Mouse (Mus musculus): ENCODE results near the gene Tpgs1. TPM values are rescaled to one million over a fixed set of nuclear protein-coding genes. Genes with fewer than 3 reads are reported as not detected.
A peak's percentile ranks its signal among the peaks of the same experiment; 100 is the strongest.

Tpgs1 gene
- 62.4 and 72.3 TPM in 2 replicates for polyA plus RNA-seq (2016; fragmentation: Nextera tagmentation; extraction: Ambion mirVana)

DNA sequence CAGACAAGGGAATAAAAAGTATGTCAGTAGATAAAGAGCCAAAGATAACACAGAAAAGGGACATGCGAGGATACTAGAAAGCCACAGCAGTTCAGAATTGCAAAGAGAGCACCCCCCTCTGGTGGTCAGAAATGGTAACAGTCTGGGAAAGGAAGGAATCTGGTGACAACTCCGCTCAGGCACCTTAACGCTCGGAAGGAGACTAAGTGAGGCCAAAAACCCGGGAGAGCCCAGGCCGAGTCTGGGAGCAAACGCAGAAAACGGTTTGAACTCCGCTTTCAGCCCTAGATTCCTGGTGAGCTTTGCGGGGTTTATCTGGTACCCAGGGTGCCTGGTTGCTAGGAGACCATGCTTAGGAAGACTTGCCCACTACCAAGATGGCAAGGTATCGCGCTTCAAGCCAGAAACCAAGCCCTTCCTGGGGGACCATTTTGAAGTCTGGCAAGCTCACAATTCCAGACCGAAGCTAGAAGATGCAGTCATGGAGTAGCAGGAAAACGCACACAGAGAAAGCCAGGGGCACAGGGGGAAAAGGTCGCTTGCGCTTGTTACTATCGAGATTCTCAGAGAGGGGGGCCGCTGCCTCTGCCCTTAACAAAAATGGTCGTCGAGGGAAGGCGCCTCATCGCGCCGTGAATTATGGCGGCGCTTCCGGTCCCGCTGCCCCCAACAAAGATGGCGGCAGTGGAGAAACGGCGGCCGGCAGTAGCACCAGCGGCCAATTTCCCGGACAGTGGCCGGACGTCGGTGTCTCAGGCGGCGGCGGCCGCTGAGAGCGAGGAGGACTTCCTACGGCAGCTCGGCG lies at the start of gene Tpgs1:
TSS of gene Tpgs1 (plus strand) at position 599 of the 805 bp plus-strand sequence.
- Histone ChIP-seq H3K9ac (replicated peaks) (peak within 1 kb of the TSS; percentile 84), H3K9me3 (no peaks in the 10 kb centered on the region), H3K4me2 (replicated peaks) (peak within 1 kb of the TSS; percentile 89), H3K4me3 (peak within 1 kb of the TSS; percentile 95), H3K27me3 (no peaks in the 10 kb centered on the region), H3K36me3 (peaks cover 5% of the 10 kb centered on the region; the same call in 1 of the 2 replicates), H3K27ac (replicated peaks) (peak within 1 kb of the TSS; percentile 97), H3K4me1 (peaks cover 28% of the 10 kb centered on the region)
- WGBS: under 1% methylated on average over 45 of the region's 45 CpGs
- ATAC-seq (ENCODE audit: low FRiP score, low read depth): peak; percentile 72

GRCm38 (mm10) chr10:79623950-79624349 lies 45.2 kb upstream of the Tpgs1 start:
- Histone ChIP-seq H3K27ac (replicated peaks) (no peak overlapping the region), H3K4me1 (no peaks in the 10 kb centered on the region)
- WGBS: 68% methylated on average over 12 of the region's 12 CpGs

GRCm38 (mm10) chr10:79625398-79625797 lies 43.8 kb upstream of the Tpgs1 start:
- Histone ChIP-seq H3K9me3 (no peaks in the 10 kb centered on the region), H3K4me3 (no peak overlapping the region), H3K4me2 (replicated peaks) (no peak overlapping the region), H3K9ac (replicated peaks) (no peak overlapping the region), H3K27ac (replicated peaks) (no peak overlapping the region), H3K4me1 (no peaks in the 10 kb centered on the region), H3K27me3 (no peaks in the 10 kb centered on the region; the same call in 1 of the 2 replicates), H3K36me3 (0 out of 2 replicates have a peak, but pooled peaks cover 4% of the 10 kb centered on the region)
- no peak for ATAC-seq (ENCODE audit: low FRiP score, low read depth)
- WGBS: 87% methylated on average over 9 of the region's 9 CpGs

More at GRCm38 (mm10) chr10:79623950-79624349, 45.2 kb upstream of the Tpgs1 start:
- no peaks in the 10 kb centered on the region for H3K9me3 ChIP-seq
- no peaks in the 10 kb centered on the region; the same call in 1 of the 2 replicates for H3K27me3 ChIP-seq
- no peak for ATAC-seq (ENCODE audit: low FRiP score, low read depth)
- no peak overlapping the region for H3K4me3 ChIP-seq
- H3K9ac ChIP-seq (replicated peaks): 0 out of 2 replicates have a peak overlapping the region, but pooled peaks have one; percentile 5
- no peak overlapping the region for H3K4me2 ChIP-seq (replicated peaks)
- peaks cover 13% of the 10 kb centered on the region; the same call in 1 of the 2 replicates for H3K36me3 ChIP-seq

GRCm38 (mm10) chr10:79626156-79626555 lies 43.0 kb upstream of the Tpgs1 start:
- ATAC-seq (ENCODE audit: low FRiP score, low read depth): no peak
- 86% methylated on average over 10 of the region's 10 CpGs for WGBS
- H3K4me1 ChIP-seq: no peaks in the 10 kb centered on the region
- H3K36me3 ChIP-seq: no peaks in the 10 kb centered on the region
- no peaks in the 10 kb centered on the region for H3K9me3 ChIP-seq
- H3K9ac ChIP-seq (replicated peaks): no peak overlapping the region
- H3K4me2 ChIP-seq (replicated peaks): no peak overlapping the region
- H3K27ac ChIP-seq (replicated peaks): no peak overlapping the region
- no peak overlapping the region for H3K4me3 ChIP-seq
- H3K27me3 ChIP-seq: no peaks in the 10 kb centered on the region

- ATAC-seq (ENCODE audit: low FRiP score, low read depth): no peak
- Histone ChIP-seq H3K36me3 (no peaks in the 10 kb centered on the region), H3K9ac (replicated peaks) (no peak overlapping the region), H3K9me3 (no peaks in the 10 kb centered on the region), H3K27ac (replicated peaks) (no peak overlapping the region), H3K4me3 (no peak overlapping the region), H3K4me2 (replicated peaks) (no peak overlapping the region), H3K27me3 (no peaks in the 10 kb centered on the region), H3K4me1 (no peaks in the 10 kb centered on the region)
- WGBS: 88% methylated on average over 5 of the region's 5 CpGs
Observed at GRCm38 (mm10) chr10:79628377-79628776, 40.8 kb upstream of the Tpgs1 start.

DNA sequence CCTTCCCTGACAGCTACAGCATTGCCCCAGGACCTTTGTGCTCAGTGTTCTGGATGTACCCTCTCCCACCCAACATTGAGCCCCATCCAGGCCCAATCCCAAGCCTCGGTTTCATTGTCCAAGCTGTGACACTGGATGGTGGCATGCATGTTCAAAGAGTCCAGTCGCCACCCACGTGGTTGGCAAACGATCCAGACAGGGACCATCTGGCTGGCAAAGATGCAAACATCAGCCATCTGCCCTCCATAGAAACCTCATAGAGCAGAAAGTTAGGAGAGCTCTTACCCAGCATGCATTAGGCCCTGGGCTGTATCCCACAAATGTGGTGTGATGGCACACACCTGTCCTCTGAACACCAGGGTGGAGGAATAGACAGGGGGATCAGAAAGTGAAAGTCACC lies 37.7 kb upstream of the Tpgs1 start:
- 0 out of 2 replicates have a peak, but pooled peaks cover 5% of the 10 kb centered on the region for H3K4me1 ChIP-seq
- no peak overlapping the region for H3K9ac ChIP-seq (replicated peaks)
- no peaks in the 10 kb centered on the region for H3K9me3 ChIP-seq
- WGBS: 83% methylated on average over 4 of the region's 4 CpGs
- no peaks in the 10 kb centered on the region for H3K36me3 ChIP-seq
- no peak overlapping the region for H3K4me3 ChIP-seq
- ATAC-seq (ENCODE audit: low FRiP score, low read depth): no peak
- H3K27ac ChIP-seq (replicated peaks): no peak overlapping the region
- H3K27me3 ChIP-seq: peaks cover 6% of the 10 kb centered on the region; the same call in 1 of the 2 replicates
- no peak overlapping the region for H3K4me2 ChIP-seq (replicated peaks)

DNA sequence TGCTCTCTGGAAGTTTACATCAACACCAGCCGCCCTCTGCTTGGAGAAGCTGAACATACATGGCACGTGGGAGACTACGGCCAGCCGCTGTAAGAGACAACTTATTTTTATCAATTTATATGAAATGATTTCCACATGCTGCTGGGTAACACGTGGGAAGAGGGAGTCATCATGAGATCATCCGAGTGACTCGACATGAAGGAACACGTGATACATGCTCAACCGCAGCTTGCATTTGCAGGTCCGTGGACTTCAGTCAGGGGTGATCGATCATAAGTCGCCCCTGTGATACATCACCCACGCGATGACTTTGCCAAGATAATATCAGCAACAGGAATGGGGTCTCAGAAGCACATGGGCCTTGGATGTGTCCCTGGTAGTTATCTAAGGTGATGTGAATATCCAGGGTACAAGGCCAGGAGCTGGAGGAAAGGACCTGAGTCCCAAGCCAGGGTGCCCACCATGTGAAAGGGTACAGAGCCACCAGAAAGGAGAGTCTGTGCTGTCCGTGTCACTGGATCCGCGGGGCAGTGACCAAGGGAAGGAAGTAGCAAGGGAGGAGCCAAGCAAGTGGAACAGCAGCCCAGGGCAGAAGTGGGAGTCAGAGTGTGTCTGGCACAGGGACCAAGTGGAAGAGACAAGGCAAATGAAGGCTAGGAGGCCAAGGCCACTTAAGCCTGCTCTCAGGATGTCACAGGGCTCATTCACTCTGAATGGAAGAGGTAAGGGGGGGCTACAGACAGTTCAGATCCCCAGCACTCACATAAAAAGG lies 36.0 kb upstream of the Tpgs1 start:
- Histone ChIP-seq H3K4me3 (no peak overlapping the region), H3K36me3 (no peaks in the 10 kb centered on the region), H3K9me3 (no peaks in the 10 kb centered on the region), H3K9ac (replicated peaks) (no peak overlapping the region), H3K4me1 (peaks cover 12% of the 10 kb centered on the region; the same call in 1 of the 2 replicates), H3K27ac (replicated peaks) (no peak overlapping the region), H3K27me3 (peaks cover 24% of the 10 kb centered on the region), H3K4me2 (replicated peaks) (no peak overlapping the region)
- 87% methylated on average over 17 of the region's 17 CpGs for WGBS
- no peak for ATAC-seq (ENCODE audit: low FRiP score, low read depth)

DNA sequence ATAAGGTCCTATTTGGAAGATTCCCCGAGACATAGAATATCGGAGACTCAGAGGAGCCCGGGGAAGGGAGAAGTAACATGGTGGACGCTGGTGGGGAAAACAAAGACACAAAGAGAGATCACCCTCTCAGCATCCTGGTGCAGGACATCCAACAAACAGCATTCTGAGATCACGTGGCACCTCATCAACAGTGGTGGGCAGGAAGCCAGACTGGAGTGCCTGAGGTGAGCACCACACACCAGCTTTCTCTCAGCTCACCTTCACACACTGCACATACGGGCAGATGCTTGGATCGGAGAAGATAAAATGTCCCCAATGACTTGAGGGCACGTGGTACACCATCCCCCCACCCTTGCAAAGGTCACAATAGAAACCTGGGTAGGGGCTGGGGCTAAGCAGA lies 32.9 kb upstream of the Tpgs1 start:
- no peak for ATAC-seq (ENCODE audit: low FRiP score, low read depth)
- Histone ChIP-seq H3K4me1 (peaks cover 21% of the 10 kb centered on the region; the same call in 1 of the 2 replicates), H3K27me3 (peaks cover 46% of the 10 kb centered on the region), H3K9me3 (no peaks in the 10 kb centered on the region), H3K27ac (replicated peaks) (peak overlapping the region; percentile 88; the same call in 1 of the 2 replicates), H3K36me3 (no peaks in the 10 kb centered on the region), H3K4me2 (replicated peaks) (peak overlapping the region; percentile 81), H3K9ac (replicated peaks) (peak overlapping the region; percentile 81), H3K4me3 (peak overlapping the region; percentile 65)
- WGBS: 80% methylated on average over 8 of the region's 8 CpGs

DNA sequence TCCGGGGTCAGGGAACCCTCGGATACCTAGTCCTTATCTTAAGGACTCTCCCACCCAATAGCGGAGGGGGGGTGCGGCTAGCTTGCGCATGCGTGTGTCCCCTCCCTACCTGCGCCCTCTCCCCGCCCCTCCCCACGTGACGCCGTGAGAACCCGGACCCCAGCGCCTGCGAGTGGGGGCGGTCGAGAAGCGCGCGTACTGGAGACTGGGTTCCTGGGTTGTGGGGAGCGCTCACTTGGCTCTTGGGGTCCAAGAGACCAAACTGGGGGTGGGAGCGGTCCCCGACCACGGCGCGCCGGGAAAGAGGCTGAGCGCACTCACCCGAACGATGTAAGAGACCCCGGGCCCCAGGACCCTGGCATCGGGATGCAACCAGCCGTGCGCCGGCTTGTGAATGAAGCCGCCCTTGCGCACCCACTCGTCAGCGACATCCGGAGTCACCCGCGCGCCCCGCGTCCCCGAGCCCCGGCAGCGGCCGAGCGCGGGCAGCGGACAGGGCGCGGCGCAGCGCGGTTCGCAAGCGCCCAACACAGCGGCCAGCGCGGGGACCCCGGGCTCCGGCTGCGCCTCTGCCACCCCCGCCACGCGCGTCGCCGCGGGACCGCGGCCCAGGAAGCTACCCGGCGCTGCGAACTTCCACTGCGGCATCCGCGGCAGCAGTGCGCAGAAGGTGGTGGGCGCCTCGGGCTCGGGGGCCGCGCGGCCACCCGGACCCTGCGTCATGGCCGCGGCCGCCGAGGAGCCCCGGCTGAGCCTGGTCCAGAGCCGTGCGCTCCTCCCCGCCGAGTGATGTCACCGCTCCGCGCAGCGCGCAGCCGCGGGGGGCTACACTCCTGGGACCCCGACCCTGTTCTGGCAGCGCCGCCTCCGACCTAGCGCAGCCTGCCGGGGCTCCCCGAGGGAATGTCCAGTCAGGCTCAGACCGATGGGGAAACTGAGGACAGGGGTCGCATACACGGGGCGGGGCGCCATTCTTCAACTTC lies 31.8 kb upstream of the Tpgs1 start, which contains the start of gene Shc2:
TSS of gene Shc2 (minus strand) at position 791 of the 983 bp plus-strand sequence.
- Histone ChIP-seq H3K4me2 (replicated peaks) (peak within 1 kb of the TSS; percentile 81), H3K9ac (replicated peaks) (peak within 1 kb of the TSS; percentile 81), H3K9me3 (no peaks in the 10 kb centered on the region), H3K27ac (replicated peaks) (peak within 1 kb of the TSS; percentile 88), H3K27me3 (peaks cover 46% of the 10 kb centered on the region), H3K36me3 (no peaks in the 10 kb centered on the region), H3K4me3 (peak within 1 kb of the TSS; percentile 65), H3K4me1 (peaks cover 21% of the 10 kb centered on the region; the same call in 1 of the 2 replicates)
- WGBS: under 1% methylated on average over 94 of the region's 116 CpGs
- peak; percentile 91 for ATAC-seq (ENCODE audit: low FRiP score, low read depth)

DNA sequence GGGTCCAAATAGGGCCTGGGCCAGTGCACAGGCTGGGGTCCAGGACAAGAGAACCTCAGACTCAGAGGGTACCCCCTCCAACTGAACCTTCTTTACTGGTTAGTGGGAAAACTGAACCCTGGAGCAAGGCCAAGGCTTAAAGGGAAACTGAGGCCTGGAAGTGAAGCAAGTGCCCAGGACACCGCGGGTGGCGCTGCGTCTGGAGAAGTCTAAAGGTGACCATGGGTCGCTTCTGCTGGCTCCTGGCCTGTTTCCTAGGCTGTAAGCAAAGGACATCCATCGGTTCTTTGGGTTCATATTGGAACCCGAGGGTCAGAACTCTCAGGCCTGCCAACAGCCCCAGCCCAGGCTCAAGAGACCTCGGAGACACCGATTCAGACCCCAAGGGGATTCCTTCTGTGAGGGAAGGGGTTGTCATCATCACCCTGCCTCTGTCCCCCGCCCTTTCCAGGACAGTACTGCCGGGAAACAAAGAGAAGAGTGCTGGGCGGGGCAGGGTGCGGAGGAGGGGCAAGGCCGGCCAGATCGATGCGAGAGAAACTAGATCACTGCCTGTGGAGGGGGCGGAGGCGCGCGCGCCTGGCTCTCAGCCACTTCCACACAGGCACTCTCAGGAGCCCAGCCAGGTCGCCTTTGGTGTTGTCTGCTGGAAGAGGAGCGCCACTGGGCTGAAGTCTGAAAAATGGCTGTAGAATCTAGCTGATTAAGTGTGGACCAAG lies 30.5 kb upstream of the Tpgs1 start:
- Histone ChIP-seq H3K9ac (replicated peaks) (no peak overlapping the region), H3K27ac (replicated peaks) (peak overlapping the region; percentile 88), H3K4me3 (peak overlapping the region; percentile 65; the same call in 1 of the 2 replicates), H3K36me3 (no peaks in the 10 kb centered on the region), H3K4me1 (peaks cover 21% of the 10 kb centered on the region; the same call in 1 of the 2 replicates), H3K27me3 (peaks cover 46% of the 10 kb centered on the region), H3K9me3 (no peaks in the 10 kb centered on the region), H3K4me2 (replicated peaks) (peak overlapping the region; percentile 81)
- peak; percentile 7; the same call in 1 of the 2 replicates for ATAC-seq (ENCODE audit: low FRiP score, low read depth)
- WGBS: 6% methylated on average over 23 of the region's 23 CpGs

Measured in midbrain, embryonic 12.5 days (tissue).